Mouse (Mus musculus): ENCODE results near the gene Ralgps1.
"Not testable (repeated sequence)": the region's sequence is repeated elsewhere in the genome, so short reads cannot be mapped to it uniquely, and the experiment has no call there.

Gene Ralgps1

DNA sequence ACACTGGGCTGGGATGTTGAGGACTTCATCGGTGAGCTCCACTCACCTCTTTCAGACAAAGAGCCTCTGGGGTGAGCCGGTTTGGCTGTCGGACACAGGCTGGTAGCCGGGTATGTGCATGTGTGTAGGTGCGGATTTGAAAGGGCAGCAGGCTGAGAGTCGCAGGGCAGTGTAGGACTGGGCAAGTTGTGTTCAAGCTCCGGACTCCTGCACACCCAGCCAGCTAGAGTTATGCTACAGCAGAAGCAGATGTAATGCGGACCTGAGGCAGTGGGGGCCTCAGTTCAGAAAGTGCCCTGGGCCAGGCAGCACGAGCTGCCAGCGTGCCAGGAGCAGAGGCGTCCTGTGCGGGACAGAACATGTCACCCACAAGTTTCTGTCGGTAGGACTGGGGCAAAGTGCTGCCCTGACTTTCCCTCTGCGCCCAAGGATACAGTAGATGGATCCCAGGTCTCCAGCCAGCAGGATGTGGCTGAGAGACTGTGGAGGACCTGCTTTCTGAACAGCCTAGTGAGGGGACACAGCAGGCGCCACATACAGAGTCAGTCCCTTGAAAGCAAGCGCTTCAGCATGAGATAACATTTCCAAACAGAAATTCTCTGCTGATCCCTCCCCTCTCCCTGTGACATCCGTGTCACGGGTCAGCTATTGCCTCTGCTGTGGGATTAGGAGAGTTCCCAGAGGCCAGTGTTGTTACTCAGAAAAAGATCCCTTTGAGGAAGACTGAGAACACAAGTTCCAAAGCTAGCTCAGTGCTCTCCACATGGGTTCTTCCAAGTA lies 154.5 kb downstream of the Ralgps1 start:
- no peak for DNase-seq (ENCODE audit: extremely low spot score, low read depth, low spot score)

DNA sequence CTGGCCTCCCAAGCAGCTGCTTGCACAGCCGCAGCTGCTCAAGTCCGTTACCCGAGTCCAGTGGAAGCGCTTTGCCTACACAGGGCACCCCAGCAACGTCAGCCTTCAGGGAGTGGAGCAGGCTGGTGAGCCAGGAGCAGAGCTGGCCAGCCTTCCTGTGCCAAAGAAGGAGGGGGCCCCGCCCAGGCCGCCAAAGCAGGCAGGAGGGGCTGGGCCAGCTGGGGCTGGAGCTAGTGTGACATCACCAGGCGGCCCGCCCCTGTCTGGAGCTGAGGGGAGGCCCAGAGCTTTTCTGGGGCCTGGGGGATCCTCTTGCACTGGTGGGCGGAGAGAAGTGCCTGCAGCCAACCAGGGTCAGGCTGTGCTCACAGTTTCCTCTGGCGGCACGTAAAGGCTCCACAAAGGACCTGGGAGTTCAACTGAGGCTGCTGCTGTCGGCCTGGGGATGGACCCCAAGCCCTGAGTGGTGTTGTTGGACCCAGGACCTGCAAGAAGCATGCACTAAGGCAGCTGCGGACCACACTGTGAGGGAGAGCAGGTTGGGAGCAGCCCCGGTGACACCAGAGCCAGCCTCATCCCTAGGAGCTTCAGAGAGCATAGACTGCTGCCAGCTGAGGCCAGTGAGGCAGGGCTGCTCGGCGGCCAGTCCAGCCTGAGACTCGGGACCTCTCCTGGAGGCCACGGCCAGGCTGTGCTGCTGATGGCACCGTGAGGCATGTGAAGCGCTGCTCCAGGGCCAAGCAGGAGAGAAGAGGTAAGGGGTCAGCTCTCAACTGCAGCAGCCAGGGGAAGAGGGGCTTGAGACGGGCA lies 155.4 kb downstream of the Ralgps1 start, which contains the start of gene Angptl2:
Gene Angptl2 (plus strand): TSS at position 370 of the 810 bp plus-strand sequence.
- peak; percentile 77 for DNase-seq (ENCODE audit: extremely low spot score, low read depth, low spot score)

DNA sequence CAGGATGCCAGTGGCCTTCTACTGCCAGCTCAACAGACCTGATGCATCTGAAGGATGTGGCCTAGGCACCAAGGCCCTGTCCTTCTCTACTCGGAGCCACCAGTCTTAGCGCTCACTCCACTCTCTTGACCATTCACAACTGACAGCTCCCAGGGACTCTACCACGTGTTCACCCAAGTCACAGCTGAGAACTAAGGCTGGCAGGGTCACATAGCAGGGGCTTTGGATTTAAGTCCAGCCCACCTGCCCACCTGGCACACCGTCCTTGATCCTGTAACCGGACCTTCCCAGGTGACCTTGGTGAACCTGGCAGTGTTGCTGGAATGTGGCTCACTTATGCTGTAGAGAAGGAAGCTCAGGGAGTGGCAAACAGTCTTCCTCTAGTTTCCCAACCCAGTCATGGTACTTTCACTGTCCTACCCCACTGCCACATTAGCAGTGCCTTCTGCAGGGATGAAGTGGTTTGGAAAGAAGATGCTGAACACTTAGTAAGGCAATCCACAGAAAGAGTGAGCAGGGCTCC lies 156.0 kb downstream of the Ralgps1 start:
- DNase-seq (ENCODE audit: extremely low spot score, low read depth, low spot score), result no peak

DNA sequence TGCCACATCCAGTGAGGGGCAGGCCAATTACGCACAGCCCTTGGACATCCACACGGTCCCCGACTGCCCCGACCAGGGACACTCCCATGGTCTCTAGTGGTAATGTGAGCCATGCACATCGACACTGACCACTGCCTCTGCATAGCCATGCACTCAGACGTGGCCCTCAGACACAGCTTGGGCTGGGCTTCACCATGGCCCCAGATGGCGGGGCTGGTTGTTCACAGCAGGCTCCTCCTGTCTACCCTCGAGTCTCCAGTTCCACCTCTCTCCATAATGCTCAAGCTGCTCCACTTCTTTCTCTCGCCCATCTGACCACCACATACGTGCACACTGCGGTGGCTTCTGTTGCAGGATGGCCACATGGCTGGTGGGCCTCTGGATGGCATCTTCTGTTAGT lies 160.0 kb downstream of the Ralgps1 start:
- DNase-seq (ENCODE audit: extremely low spot score, low read depth, low spot score), result not testable (repeated sequence)

DNA sequence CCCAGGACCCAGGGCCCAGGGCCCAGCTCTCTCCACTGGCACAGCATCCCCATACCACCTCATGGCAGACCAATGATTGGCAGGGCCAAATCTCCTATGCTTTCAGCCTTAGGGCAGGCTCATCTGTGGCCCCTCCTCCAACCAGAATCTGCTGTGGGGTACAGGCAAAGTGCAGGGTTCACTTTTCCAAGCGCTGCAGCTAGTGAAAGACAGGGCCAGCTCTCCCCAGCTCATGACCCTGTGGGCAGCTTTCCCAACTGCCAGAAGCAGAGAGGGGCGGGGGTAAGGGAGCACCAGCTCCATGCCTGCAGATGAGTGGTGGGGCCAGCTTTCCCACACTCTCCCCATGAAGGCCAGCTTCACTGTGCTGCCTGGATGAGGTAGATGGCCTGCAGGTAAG lies 160.4 kb downstream of the Ralgps1 start:
- no peak for DNase-seq (ENCODE audit: extremely low spot score, low read depth, low spot score)

DNA sequence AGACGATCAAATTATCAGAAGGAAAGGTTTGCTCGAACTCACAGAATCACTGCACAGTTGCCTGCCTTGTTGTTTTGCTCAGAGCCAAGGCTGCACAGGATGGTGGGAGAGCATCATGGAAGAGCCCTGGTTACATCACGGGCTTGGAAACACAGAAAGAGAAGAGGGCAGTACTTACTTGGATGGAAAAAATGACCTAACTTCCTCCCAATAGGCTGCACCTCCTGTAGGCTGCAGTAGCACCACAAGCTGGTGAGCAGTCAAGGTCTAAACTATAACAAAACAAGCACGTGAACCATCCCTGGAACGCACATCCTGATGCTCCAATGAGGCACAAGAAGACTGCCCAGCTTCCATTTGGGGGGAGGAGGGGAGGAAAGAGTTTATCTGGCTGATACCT lies 163.2 kb downstream of the Ralgps1 start:
- no peak for DNase-seq (ENCODE audit: extremely low spot score, low read depth, low spot score)

DNA sequence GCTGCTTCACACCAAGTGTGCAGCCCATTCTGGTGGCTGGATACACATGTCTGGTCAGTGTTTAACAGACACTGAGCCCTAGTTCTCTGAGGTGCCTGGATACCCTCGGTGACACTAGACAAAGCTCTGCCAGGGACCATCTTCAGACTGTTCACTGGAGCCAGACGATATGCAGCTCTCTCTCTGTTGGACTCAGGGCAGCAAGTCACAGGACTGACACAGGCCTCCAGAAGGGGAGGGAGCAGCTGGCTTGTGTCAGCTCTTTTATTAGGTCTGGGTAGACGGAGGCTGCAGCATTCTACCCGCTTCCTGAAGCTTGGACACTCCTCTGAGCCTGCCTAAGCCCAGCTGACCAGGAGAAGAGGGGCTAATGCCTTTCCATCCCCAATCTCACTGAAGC lies 164.2 kb downstream of the Ralgps1 start:
- no peak for DNase-seq (ENCODE audit: extremely low spot score, low read depth, low spot score)

DNA sequence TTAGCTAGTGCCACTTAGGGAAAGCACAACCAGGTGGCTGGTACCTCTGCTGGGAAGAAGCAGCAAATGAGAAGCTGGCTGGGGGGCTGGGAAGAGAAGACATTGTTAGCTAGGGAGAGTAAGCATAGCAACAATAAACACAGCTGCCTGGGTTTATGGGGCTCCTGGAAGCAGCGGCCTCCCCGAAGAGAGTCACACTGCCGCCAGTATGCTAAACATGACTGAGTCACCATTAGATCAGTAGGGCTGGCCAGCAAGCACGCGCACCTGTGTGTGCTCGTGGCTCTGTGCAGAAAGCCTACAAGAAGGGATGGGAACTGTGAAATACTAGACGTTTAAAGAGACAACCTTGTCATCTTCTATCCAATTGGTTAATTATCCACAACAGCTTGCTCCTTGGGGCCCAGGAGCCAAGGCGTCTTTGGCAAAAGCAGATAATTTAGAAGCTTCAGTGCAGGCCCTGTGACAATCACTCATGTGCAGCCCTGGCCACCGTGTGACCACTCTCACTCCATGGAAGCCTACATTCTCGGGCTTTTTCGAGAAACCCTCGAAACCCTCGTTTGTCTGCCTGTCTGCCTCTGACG lies 165.3 kb downstream of the Ralgps1 start:
- no peak for DNase-seq (ENCODE audit: extremely low spot score, low read depth, low spot score)

DNA sequence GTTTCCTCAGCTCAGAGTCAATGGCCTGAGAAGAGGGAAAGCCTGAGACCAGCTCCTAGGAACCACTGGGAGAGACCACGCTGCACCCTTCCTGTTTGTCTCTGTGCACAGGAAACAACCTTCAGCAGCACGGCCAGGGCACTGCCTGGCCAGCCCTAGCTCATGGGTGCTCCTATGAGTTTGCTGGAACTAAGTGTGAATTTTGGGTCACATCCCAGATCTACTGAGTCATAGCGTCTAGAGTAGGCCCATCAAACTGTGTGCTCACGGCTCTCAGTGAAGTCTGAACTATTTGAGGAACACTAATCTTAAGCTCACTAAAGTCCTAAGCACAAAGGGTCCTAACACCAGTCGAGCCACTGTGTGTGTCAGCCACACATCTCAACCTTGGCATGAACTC lies 166.3 kb downstream of the Ralgps1 start:
- no peak for DNase-seq (ENCODE audit: extremely low spot score, low read depth, low spot score)

DNA sequence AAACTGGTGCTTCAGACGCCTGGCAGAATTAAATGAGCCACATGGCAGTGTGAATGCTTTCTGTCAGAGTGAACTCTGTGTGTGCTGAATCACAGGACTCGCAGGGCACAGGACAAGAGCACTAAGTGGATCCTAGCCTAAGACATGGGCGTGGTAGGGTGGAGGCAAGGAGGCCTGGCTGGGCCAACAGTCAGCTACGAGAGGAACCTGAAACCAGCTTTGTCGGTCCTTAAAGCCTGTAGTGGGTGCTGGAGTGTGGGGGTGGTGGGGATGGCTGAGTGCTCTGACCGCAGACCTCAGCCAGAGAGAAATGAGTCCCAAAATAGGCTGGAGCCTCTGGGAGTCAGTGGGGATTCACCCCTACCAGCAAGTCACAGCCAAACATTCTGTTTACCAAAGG lies 168.0 kb downstream of the Ralgps1 start:
- DNase-seq (ENCODE audit: extremely low spot score, low read depth, low spot score), result no peak

DNA sequence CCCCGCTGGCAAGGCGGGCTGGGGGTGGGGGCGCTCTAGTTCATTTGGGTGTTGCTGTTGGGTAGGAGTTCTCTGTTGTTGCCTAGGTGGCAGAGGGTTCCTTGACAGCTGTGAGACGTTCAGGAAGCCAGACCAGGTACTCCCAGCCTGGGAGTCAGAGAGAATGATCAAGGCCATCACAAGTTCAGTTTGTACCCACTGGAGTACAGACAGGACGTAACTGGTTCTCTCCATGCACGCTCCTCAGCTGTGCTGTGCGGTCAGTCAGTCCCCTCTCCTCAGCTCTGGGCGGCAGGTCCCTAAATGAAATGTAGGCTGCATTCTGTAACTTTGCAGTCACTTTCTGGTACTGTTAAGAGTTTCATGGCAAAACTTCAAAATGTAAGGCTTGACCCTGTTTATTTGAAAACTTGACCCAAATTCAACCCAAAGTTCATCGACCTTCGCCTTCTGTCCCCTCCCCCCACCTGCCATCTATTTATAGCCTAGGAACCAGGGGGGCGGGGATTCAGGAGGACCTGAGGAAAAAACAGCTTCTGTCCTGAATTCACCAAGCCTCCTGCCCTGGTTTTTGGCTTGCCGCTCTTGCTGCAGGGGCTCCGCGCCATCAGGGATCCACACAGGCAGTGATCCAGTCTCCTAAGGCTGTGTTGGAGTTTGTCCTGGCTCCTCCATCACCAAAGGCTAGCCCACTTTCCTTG lies 170.8 kb downstream of the Ralgps1 start:
- DNase-seq (ENCODE audit: extremely low spot score, low read depth, low spot score), result no peak

DNA sequence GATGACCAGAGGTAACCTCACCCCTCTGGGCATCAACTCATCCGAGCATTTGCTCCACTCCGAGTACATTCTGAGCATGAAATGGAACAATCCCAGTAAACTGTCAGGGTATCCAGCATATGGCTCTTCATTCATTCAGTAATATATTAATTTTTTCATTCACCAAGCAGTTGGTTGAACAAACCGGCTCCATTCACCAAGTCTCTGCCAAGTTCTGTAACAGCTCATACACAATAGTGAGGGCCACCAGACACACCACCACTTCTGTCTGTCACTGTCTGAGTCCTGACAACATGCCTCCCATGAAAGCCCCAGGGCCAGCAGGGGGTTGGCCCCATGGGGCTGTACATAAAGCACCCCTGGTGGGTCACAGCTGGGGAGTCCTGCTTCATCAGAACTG lies 181.3 kb downstream of the Ralgps1 start:
- no peak for DNase-seq (ENCODE audit: extremely low spot score, low read depth, low spot score)

DNA sequence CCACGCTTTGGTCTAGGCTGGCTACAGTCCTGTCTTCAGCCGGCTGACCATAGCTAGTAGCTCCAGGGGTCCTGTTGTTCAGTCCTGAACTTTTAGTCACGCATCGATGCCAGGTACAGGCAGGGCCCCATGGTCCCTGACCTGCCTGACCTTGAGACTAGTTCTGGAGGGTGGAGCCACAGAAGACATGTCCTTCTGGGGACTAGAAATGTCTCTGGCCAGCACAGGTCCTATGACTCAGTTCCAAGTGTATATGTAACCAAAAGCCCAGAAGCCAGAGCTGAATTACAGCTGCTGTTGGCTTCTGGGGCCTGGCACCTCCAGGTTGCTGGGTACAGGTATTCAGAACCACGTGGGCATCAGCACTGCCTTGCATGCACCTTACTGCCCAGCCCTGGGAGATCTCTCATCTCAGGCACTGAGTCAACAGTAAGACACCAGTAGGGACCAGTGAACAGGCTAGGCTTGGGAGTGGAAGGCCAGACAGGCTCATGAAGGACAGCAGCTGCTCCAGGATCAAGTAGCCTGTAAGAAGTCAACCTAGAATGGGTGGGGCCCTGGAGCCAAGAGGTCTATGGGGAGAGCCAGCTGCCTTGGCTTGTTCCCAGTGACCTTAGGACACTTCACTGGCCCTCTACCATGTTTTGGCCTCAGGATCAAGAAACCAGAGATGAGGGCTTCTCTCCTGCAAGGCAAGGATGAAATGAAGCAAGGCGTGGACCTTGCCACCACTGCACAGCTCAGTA lies 182.2 kb downstream of the Ralgps1 start:
- DNase-seq (ENCODE audit: extremely low spot score, low read depth, low spot score), result no peak

DNA sequence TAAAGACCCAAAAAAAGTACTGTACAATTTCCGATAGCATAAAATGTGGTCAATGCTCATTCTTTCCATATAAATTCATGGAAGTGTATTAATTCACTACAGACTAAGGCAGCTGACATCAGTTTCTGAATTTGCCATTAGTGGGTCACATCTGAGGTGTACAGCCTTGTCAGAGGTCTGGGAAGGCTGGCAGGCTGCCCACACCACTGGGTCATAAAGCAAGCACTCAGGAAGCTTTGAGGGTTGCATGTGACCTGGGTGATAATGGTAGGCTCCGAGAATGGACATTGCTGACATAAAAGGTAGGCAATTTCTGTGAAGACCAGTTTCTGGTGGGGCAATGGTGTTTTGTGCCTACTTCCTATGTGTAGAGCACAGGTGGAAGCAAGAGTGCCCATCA lies 183.4 kb downstream of the Ralgps1 start:
- DNase-seq (ENCODE audit: extremely low spot score, low read depth, low spot score), result no peak

DNA sequence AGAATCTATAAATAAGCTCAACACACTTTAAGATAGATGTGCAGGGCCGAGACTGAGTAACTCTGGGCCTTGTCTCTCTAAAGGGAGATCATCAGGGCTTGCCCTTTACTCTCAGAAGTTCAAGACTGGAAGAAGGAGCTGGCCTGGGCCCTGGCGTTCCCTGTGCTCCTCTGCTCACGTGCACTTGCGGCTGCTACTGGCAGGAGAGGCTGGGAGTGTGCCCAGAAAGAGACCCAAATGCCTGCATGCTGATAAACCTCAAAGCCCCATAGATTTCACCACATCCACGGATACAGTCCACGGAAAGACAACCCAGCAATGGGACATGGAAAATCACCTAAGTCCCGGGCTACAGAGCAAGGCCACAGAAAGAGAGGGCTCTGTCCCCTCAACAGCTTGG lies 184.8 kb downstream of the Ralgps1 start:
- no peak for DNase-seq (ENCODE audit: extremely low spot score, low read depth, low spot score)

DNA sequence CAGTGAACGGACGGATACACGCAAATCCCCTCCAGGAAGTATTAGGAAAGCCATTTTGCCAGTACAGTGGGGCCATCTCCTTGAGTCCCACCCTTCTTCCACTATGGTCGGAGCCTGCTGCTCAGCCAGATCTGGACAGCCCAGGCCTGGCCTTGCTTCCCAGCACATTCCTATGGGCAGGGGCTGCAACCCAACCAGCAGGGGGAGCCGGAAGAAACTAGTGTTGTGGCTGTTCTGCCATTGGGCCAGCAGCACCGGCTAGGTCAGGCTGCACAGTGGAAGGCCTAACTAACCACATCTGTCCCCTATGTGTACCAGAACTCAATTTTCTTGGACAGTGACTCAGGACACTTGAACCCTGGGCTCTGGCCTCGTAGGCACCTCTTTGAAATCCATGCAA lies 186.0 kb downstream of the Ralgps1 start:
- no peak for DNase-seq (ENCODE audit: extremely low spot score, low read depth, low spot score)

DNA sequence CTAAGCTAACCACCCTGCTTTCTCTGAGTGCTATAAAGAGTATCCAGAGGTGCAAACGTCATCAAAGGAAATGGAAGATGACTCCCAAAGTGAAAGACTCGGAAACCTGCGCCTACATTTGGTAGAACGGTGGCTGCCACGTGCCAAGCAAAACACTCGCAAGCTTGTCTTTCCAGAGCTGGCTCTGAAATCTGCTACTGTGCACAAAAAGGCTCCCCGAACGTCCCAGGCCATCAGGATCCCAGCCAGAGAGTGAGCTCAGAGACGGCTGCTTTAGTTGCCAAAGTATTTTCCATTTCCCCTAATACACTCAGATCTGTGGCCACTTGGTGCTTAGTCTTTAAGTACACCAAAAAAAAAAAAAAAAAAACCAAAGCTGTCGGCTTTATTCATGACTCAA lies 186.6 kb downstream of the Ralgps1 start:
- no peak for DNase-seq (ENCODE audit: extremely low spot score, low read depth, low spot score)

DNA sequence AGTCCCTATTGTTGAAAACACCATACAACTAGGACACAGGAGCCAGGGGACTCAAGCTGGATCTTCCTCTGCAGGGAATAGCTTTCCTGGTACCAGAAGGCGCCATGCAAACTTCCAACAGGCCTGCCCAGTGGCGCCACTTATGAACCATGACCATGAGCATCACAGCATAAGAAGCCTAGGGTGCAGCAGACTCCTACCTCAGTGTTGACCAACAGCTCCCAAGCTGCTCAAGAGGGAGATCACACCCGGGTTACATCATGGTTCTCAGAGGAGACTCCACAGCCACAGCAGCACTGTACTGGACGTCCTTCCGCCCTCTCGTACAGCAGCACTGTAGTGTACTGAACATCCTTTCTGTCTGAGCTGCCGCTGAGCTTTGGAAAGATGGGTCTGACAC lies 188.0 kb downstream of the Ralgps1 start:
- no peak for DNase-seq (ENCODE audit: extremely low spot score, low read depth, low spot score)

DNA sequence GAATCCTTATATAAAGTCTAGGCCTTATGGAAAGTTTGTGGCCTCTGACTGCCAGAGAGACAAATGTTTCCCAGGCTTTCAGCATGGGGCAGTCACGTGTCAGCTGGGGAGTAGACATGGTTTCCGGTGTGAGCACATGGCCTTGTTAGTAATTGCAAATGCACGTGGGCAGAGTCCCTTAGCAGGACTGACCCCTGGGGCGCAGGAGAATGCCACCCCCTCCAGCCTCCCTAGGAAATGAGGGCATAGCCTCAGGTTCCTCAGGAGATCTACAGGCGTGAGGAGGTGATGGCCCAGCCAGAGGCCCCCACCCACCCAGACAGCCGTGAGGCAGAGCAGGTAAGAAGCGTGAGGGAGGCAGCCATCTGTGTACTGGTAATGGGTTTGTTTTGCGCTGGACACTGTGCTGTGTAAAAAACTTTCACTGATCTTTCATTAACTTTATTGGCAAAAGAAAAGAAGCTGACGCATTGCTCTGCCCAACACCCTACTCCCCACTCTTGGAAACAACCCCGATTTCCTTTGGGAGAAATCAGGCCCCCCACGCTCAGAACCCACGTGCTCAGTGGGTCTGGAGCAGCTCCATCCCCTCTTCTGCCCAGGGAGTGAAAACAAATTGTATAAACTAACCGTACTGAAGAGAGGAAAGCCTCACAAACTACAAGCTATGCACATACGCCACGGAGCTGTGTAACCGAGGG lies 191.2 kb downstream of the Ralgps1 start:
- no peak for DNase-seq (ENCODE audit: extremely low spot score, low read depth, low spot score)

Data from hindlimb bud, embryonic 11.5 days (tissue).